Mouse (Mus musculus): Measurements from ENCODE around the gene Lztr1. TPM values are rescaled to one million over a fixed set of nuclear protein-coding genes. Genes with fewer than 3 reads are reported as not detected.
A peak's percentile ranks its signal among the peaks of the same experiment; 100 is the strongest.

Lztr1 gene
- 10 to 100 TPM; 69.1 to 73.2 TPM for total RNA-seq (2021)
- long read RNA-seq, experiment 1, transcript Lztr1-201 (21 exons, 3,394 nt): major isoform, 33 of 52 reads
- long read RNA-seq, experiment 1, partial matches to known transcripts: 7 of 52 reads
- long read RNA-seq, experiment 1, other reads (novel, unspliced or antisense): 12 of 52 reads
- long read RNA-seq, experiment 2, transcript Lztr1-201 (21 exons, 3,394 nt): major isoform, 81 of 125 reads
- long read RNA-seq, experiment 2, partial matches to known transcripts: 17 of 125 reads
- long read RNA-seq, experiment 2, other reads (novel, unspliced or antisense): 21 of 125 reads

- DNase-seq (ENCODE audit: low spot score in 2 of 2): peak; percentile 68 to 79
These were observed at the start of gene Lztr1 for GRCm38 (mm10) chr16:17508546-17509239. Gene Lztr1, plus strand, starts transcription at chr16:17508688.

- DNase-seq (ENCODE audit: low spot score in 2 of 2): no peak
These were observed 48.2 kb upstream of the Lztr1 start for GRCm38 (mm10) chr16:17460254-17460653.

- no peak for DNase-seq (ENCODE audit: low spot score in 2 of 2)
These were observed 46.9 kb upstream of the Lztr1 start for GRCm38 (mm10) chr16:17461596-17461995.

- DNase-seq (ENCODE audit: low spot score in 2 of 2): no peak
These were observed 45.3 kb upstream of the Lztr1 start for GRCm38 (mm10) chr16:17463184-17463583.

- DNase-seq (ENCODE audit: low spot score in 2 of 2): no peak
These were observed 41.4 kb upstream of the Lztr1 start for GRCm38 (mm10) chr16:17466875-17467663.

GRCm38 (mm10) chr16:17472498-17472897 lies 36.0 kb upstream of the Lztr1 start:
- DNase-seq (ENCODE audit: low spot score in 2 of 2): no peak

GRCm38 (mm10) chr16:17474091-17474490 lies 34.4 kb upstream of the Lztr1 start:
- DNase-seq (ENCODE audit: low spot score in 2 of 2): no peak

GRCm38 (mm10) chr16:17474761-17475160 lies 33.7 kb upstream of the Lztr1 start:
- DNase-seq (ENCODE audit: low spot score in 2 of 2): no peak

GRCm38 (mm10) chr16:17475326-17475725 lies 33.2 kb upstream of the Lztr1 start:
- DNase-seq (ENCODE audit: low spot score in 2 of 2): no peak

GRCm38 (mm10) chr16:17478331-17478943 lies 30.1 kb upstream of the Lztr1 start:
- DNase-seq (ENCODE audit: low spot score in 2 of 2): no peak

- DNase-seq (ENCODE audit: low spot score in 2 of 2): no peak
These were observed 27.0 kb upstream of the Lztr1 start for GRCm38 (mm10) chr16:17481465-17481864.

GRCm38 (mm10) chr16:17486505-17486904 lies 22.0 kb upstream of the Lztr1 start:
- DNase-seq (ENCODE audit: low spot score in 2 of 2): no peak

- no peak for DNase-seq (ENCODE audit: low spot score in 2 of 2)
These were observed 19.7 kb upstream of the Lztr1 start for GRCm38 (mm10) chr16:17488478-17489468.

GRCm38 (mm10) chr16:17489469-17490111 lies 18.9 kb upstream of the Lztr1 start, which contains the start of gene Aifm3:
Gene Aifm3, plus strand, starts transcription at chr16:17489611.
- no peak for DNase-seq (ENCODE audit: low spot score in 2 of 2)

- no peak for DNase-seq (ENCODE audit: low spot score in 2 of 2)
These were observed 17.3 kb upstream of the Lztr1 start for GRCm38 (mm10) chr16:17491154-17491553.

GRCm38 (mm10) chr16:17491896-17492561 lies 16.5 kb upstream of the Lztr1 start:
- DNase-seq (ENCODE audit: low spot score in 2 of 2): no peak

- DNase-seq (ENCODE audit: low spot score in 2 of 2): no peak
These were observed 11.8 kb upstream of the Lztr1 start for GRCm38 (mm10) chr16:17496499-17497305.

- no peak for DNase-seq (ENCODE audit: low spot score in 2 of 2)
These were observed 9.1 kb upstream of the Lztr1 start for GRCm38 (mm10) chr16:17499249-17499883.
